Mouse (Mus musculus) gonadal fat pad, adult 2 months (tissue): ENCODE data around the gene Mdga1. TPM values are rescaled to one million over a fixed set of nuclear protein-coding genes. Genes with fewer than 3 reads are reported as not detected.

Experiments
- DNase-seq: peaks from one replicate; pipeline ENCODE4 v3.0.0-alpha.2; 2012; ENCODE audit warnings: low read depth
- polyA plus RNA-seq: library from polyadenylated mRNA; depleted of rRNA; stranded (reverse); fragments of >200 nt; gene quantifications from 2 replicates; pipeline ENCODE4 v1.2.3, GENCODE M21; 2012

Mdga1 gene
- polyA plus RNA-seq, 1 experiment, result 1.7 TPM

DNA sequence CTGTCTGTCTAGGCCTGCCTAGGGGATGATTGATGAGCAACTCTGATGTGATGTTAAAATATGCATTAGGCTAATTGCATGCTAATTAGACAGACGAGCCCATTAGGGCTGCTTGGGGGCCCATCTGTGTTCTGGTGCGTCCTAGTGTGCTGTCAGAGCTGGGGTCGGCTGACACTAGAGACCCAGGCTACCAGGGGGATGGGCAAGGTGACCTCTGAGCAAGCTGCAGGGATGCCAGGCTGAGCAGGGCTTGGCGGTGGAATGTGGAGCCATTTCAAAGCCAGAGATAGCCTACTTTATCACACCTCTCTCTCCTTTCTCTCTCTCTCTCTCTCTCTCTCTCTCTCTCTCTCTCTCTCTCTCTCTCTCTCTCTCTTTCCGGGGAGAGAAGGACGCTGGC is 49.8 kb downstream of the Mdga1 start:
- no peak for DNase-seq

DNA sequence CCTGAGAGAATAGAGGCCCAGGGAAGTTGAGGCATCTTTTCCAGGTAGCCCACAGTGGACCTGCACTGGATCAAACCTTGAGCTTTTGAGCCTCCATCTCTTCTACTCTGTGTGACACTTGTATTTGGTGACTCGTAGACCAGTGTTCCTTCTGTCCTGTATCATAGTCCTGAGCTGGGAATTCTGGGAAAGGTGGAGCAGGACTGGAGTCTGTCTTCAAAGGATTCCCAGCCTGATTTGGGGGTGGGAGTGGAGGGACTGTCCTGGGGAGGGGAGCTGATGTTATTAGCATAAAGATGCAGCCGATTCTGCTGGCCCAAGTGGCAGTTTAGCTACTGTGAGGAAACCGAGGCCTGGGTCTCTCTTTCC is 50.4 kb downstream of the Mdga1 start:
- no peak for DNase-seq

DNA sequence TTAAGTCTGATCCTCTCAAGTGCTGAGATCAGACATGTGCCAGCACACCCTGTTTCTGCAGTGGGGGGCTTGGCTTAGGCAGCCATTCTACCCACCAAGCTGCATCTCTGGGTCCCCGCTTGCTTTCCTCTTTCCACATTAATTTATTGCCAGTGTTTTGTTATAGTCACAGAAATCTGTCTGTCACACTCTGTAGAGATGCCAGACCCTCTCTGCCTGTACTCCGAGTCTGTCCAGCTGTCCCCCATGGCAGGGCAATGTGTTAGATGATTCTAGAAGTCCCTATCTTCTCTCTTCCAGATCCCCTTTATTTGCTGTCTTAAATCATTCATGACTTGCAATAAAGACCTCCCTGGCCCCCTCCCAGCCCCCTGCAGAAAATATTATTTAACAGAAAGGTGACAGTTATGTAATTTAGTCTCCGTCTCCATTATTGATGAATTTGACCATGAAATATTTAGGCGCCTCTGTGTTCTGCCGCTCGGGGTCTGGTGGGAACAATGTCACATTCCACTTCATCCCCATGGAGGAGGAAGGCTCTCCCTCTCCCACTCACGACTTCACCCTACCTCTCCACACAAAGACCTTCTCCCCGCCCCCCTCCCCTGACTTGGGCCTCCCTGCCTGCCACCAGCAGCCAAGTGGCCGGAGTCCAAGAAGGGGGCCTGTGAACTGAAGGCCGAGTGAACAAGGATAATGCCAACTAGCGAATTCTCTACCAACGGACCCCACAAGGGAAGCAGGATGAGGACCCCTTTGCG is 50.9 kb downstream of the Mdga1 start:
- DNase-seq, result no peak

DNA sequence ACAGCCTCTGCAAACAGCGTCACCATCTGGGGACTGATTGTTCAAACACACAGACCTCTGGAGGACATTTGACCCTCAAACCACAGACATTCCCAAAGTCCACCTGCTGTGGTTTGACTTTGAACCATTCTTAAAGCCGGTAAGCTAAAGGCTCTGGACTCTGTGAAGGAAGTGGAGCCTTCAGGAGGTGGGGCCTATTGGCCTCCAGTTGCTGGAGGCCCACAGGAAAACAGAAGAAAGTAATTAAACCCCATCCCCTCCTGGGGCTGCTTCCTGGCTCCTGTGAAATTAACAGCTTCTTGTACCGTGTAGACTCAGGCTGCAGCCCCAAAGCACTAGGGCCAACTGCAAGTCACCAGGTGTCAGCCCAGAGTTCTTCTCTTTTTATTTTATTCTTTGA is 52.9 kb downstream of the Mdga1 start:
- no peak for DNase-seq

DNA sequence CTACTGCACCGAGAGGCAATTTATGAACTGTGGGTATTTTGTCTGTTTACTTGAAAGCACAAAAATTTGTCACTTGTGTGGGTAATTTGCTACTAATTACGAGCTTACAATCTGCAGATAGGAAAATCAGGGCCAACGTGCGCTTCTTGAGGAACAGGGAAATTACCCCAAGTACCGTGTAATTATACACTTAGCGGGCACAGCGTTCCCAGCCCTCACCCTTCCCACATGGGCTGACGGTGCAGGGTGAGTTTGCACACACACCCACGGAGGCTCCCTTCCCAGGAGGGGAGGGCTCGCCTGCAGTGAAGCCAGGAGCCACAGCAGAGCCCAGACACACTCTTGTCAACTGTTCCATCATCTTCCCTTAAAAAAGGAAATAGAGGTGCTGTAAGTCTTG is 54.1 kb downstream of the Mdga1 start:
- no peak for DNase-seq

DNA sequence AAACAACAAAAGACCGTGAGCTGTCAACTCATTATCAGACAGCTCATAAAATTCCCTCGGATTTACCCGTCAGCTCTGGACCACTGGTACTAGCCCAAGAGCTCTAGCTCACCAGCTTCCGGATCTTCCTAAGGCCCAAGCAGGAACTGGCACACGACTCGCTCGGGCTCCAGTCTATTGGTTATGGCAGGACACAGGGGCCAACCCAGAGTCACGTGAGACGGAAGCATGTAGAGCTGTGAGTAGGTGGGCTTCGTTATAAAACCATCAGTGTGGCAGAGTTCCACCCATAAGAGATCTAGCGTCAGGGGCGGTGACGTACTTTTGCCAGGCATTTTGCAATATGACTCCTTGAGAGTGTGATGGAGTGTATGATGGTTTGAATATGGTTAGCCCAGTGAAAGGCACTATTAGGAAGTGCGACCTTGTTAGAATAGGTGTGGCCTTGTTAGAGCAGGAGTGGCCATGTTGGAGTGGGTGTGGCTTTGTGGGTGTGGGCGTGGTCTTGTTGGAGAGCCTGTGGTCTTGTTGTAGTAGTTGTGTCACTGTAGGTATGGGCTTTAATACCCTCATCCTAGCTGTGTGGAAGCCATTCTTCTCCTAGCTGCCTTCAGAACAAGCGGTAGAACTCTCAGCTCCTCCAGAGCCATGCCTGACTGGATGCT is 56.5 kb downstream of the Mdga1 start:
- no peak for DNase-seq

DNA sequence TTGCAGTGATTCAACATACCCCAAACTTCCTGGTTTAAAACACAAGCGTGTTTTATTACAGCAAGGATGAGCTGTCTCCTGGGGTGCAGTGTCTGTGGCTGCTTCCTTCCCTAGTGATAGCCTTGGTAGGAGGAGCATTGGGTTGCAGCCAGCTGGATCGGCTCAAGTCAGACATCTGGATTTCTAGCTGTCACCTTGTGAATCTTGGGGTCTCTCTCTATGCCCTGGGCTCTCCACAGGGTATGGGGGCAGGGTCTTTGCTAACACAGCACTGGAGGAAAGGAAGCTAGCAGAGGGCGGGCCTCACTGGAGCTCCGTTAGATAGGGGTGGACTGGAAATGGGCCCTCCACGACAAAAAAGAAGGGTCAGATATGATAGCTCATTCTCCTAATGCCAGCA is 57.2 kb downstream of the Mdga1 start:
- DNase-seq, result no peak

DNA sequence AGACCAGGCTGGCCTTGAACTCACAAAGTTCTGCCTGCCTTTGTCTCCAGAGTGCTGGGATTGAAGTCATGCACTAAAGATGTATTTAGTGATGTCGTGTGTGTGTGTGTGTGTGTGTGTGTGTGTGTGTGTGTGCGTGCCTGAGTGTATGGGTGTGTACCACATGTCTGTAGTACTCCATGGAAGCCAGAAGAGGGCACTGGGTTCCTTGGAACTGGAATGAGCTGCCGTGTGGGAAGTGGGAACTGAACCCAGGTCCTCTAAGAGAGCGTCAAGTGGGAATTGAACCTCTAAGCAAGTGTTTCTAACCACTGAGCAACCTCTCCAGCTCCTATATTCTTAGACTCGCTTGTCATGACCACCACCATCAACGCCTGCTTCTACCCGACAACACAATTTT is 60.9 kb downstream of the Mdga1 start:
- DNase-seq, result no peak

DNA sequence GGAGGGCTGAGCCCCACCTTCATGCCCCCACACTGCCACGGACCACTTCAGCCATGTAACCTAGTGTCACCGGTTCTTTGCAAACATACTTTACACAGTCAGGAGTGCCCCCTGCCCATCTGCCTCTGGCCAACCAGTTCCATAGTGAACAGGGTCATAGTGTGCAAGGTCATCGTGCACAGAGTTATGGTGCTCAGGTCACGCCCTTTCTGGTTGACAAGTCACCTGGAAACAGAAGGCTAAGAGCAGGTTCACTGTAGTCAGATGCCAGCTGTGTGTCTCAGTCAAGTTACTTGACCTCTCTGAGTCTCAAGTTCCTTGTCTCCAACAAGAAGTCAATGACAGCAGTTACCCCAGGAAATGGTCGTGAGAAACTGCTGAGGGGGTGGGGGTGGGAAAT is 65.2 kb downstream of the Mdga1 start:
- DNase-seq, result no peak

DNA sequence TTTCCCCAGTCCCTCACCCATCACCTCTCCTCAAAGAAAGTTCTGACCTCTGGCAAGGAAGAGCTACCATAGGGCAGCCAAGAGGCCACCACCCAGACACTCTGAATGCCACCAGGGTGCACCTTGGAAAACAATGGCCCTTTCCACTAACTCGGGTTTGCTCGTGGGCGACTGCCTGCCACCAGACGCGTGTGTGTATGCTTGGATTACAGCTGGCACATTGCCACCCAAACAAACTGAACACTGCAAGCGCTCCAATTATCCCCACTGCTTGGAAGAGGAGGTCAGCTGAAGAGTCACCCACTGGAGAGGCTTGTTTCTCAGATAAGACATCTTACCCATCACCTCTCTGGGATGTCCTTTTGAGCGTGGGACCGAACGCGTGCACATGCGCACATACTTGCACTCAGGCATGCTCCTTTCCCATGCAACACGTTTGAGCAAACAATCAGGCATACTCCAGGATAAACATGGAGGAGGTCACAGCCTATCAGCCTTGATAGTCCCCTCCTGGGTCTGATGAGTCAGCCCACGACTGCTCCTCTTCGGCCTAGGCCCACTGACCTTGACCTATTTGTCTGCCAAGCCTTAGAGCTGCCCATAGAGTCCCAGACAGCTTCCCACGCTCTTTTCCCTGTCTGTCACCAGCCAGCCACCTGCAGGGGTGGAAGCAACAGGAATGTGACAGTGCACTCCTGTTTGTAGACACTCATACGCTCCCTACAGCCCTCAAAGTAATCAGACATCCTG is 67.3 kb downstream of the Mdga1 start:
- no peak for DNase-seq

DNA sequence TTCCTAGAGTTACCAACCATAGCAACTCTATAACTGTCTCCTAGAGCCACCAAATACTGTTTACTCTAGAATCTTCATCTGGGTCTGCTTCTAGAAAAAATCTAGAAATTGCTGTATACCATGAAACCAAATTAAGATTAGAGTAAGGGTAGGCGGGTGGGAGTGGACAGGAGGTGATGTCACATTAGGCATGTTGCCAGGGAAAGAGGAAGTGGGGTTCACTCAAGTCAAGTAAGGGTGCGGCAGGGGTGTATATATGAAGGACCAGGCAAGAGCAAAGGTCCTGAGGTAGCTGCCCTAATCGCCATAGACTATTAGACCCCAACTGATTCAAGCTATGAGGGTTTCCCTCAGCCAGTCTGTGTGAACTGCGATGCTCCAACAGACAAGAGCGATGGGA is 69.6 kb downstream of the Mdga1 start:
- no peak for DNase-seq

DNA sequence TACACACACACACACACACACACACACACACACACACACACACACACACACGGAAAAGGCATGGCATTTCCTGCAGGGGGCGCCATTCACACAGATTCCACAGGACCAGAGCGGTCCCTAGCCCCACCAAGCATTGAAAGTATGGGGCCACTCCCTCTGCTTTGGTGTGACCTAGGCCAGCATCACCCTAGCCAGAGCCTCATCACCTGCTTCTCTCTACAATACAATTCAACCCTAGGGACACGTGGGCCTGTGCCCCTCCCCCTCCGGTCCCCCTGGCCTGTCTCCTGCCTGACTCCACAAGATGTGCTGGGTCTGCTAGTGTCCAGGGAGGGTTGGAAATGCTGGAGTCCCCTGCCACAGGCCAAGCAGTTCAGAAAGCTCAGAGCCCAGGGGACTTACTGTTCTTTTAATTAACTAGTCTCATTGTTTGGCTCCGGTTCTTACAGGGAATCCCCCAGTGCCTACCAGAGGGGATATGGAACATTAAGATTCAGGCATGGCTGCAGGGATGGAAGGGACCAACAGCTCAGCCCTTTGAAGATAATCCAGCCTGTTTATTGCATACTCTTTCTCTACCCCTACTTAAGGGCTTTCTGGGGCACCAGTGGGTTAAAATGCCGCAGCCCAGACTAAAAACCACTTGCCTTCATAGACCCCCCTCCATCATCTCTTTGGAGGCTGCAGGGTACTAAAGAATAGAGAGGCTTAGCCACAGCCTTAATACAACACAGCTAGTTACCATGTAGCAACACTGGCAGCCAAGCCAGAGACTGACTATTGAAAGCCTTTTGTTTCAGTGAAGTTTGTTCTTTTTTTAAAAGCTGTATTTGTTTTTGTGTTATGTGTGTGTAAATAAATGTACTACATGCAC is 73.5 kb downstream of the Mdga1 start:
- no peak for DNase-seq

DNA sequence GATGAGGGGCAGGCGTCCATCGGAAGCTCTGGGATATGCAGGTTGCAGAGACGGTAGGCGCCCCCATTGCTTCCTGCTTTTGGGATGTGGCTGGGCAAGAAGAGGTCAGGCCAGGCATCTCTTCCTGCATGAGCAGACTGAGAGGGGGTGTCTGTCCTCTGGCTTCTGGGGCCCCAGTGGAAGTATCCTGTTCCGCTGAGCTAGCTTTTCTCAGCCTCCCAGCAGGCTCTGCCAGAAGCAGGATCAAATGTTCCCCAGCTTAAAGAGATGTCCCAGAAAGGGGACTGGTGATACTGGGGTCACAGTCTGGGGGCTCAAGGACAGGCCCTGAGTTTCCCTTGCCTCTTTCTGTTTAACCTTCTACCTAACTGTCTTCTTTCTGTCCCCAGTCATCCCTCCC is 74.3 kb downstream of the Mdga1 start:
- DNase-seq, result no peak

DNA sequence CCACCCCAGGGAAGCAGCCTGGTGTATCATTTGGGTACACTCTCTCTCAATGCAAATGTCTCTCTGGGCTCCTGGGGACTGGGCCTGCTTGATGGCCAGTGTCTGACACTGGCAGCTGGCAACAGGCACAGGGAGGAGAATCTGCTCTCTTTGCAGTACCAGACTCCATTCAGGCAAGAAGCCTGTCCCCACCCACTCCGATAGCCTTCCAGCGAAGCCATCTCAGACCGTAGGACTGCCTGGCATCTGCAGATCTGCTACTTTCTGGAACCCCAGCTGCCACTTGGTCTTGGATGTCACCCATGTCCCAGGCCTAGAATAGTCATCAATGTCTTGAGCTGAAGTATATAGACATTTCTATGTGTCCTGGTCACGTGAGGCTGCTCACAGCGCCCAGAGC is 74.9 kb downstream of the Mdga1 start:
- DNase-seq, result no peak

DNA sequence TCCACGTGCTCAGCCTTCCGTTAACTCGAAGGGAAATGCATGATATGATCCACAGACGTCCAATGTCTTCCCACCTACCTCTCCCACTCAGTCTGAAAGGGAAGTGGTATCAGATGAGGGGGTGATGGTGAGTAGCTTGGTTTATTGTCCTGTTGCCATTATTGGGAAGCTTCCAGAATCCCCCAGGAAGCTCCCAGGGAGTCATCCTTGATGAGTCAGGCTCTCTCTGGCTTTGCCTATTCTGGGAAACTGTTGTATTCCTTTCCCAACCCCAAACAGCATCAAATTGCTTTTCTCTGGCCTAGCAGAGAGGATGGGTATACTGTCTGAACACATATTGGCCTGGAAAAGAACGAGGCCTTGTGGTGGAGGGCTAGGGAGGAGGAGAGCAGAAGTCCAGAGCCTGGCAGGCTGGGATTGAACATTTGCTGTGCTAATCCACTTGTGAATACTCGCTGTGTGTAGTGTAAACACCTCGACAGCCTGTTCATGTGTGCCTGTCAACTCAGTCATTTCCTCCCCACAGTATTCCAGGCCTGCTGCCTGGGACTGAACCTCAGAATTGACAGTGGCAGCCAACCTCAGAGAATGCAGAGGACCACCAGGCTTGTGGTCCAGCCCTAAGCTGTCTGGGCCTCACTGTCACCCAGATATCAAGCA is 79.3 kb downstream of the Mdga1 start:
- DNase-seq, result no peak

DNA sequence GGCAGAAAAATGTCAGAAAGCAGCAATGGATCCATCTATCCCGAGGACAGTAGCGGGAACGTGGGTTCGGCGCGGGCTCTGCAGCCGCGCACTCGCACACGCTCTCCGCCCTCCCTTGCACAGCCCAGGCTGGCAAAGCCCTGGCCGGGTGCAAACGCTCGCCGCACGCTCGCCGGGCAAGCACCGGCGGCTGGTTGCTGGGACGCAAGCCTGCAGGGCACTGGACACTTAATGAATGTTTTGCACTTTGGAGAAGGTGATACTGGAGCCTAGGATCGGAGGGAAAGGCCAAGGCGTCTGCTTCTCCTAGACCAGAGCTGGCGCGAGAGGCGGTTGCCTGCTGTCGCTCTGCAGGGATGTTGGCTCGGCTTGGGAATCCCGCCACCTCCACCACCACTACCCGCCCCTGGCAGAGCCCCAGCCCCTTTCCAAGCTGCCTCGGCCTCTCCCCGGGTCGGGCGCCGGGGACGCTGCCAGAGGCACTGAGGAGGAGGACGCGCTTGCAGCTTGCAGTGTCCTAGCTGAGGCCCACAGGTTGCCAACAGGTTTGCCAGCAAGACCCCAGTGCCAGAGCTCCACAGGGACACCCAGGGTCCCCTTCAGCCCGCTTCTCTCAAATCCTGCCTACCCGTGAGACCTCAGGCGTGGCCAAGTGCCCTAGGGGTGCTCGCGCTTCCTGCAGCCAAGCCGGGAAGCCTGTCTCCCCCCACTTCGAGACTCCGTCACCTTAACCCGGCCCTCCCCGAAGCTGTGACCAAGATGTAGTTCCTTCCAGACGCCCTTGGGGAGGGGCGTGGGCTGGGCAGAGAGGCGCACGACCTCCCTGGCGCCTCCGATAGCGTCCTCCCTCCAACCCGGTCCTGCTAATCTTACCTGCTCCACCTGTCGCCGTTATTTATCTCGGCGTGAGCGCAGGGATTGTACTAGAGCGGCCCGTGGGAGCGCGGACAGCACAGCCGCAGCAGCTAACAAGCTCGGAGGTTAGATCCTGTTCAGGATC is 80.6 kb downstream of the Mdga1 start:
- no peak for DNase-seq

DNA sequence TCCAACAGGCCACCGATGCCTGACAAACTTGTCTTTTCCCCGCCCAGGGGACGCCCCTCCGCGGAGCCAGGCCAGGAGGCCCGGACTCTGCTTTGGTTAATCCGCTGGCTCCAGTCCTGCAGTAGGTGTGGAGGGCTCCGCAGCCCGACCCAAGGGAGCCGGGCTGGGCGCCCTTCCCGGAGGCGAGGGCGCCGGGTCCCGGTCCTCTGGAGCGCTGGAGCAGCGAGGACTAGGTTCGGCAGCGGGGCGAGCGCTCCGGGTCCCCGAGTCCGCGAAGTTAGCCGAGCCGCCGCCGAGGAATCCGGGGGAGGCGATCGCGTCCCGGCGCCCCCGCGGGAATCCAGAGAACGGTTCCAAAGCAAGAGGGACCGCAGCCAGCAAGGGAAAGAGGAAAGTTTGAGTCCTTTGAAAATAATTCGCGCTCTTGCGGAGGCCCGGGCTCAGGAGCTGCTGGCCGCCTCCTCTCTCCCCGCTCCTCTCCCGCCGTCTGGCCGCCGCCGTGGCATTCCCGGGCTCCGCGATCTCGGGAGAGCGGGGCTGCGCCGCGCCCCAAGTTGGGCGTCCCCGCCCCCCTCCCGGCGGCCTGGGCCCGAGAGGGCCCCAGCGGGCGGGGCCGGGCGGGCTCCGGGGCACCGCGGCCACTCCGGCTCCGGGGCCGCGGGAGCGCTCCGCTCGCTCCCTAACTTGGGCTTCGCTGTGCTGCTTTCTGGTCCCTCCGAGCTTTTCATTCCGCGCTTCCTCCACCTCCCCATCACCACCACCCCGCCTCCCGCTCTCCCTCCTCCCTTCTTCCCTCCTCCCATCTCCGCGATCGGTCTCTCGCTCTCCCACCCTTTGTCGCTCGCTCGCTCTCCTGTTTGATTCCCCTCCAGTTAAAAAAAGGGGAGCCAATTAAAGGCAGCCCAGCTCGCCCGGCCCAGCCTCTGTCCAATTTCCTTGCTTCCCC is 81.7 kb downstream of the Mdga1 start:
- DNase-seq, result no peak

DNA sequence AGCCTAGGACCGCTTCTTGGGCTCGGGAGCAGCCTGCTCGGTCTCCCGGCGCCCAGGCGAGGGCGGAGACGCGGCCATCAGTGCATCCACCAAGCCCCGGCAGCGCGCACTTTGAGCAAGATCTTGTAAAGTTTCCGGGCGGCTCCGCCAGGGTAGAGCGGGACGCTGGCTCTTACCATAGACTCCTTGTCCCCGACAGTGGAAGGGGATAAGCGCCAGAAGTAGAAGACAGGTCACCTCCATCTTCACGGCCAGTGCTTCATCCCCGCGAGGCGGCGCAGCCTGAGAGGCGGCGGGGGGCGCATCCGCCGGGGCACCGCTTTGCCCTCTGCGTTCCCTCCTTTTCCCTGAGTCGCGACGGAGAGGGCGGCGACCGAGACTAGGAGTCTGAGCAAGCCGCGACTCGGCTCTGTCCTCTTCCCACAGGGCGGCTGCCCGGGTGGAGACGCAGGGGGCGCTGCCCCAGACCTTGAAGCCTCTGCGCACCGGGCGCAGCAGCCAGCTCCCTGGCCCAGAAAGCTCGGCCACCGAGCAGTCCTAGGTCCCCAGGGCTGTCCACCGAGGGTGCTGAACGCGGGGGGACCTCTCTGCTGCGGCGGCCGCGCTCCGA is 82.5 kb downstream of the Mdga1 start:
- DNase-seq, result no peak
